Mouse (Mus musculus): ENCODE results near the gene Galnt9. TPM values are rescaled to one million over a fixed set of nuclear protein-coding genes. Genes with fewer than 3 reads are reported as not detected.

The Galnt9 gene
- total and polyA plus RNA-seq, 2 experiments = 0.05 TPM; not detected in 1

DNA sequence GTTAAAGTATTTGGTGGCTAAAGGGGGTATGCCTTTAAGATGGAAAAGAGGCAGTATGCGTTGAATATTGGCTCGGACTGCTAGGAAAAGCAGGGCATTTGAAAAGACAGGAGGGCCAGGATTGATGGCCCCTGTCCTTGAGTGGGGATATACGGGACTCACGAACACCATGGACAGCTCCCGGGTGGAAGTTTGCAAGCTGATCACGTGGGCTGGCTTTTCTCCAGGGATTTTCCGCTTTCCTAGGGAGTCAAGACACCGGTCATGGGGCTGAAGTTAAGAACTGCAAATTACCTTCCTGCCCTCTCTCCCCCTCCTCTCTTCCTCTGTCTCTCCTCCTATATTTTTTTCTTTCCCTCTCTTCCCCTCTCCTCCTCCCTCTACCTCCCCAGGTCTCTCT, 14.2 kb downstream of the Galnt9 start:
- 10% methylated on average over 8 of the region's 8 CpGs for WGBS
- Histone ChIP-seq H3K27ac (replicated peaks; ENCODE audit: insufficient read depth, low read depth, low read length) (no peak overlapping the region), H3K4me3 (ENCODE audit: insufficient read depth, low read depth, low read length) (no peak overlapping the region), H3K27me3 (ENCODE audit: control insufficient read depth, insufficient read depth, low read length) (no peaks in the 10 kb centered on the region), H3K36me3 (ENCODE audit: control insufficient read depth, insufficient read depth, low read length) (no peaks in the 10 kb centered on the region), H3K79me2 (ENCODE audit: control insufficient read depth, insufficient read depth, low read length) (no peaks in the 10 kb centered on the region), H3K4me1 (ENCODE audit: control insufficient read depth, insufficient read depth, low read length) (no peaks in the 10 kb centered on the region), H3K9ac (ENCODE audit: low read depth, low read length) (no peak overlapping the region)
- TF ChIP-seq POLR2A (IDR thresholded peaks at IDR 0.05; ENCODE audit: extremely low read depth, insufficient read depth, low read length) (no peak), CTCF (IDR thresholded peaks at IDR 0.05; ENCODE audit: low read depth, low read length) (no peak)
- DNase-seq (ENCODE audit: extremely low read depth, low read depth, low spot score) = peak; percentile 50

DNA sequence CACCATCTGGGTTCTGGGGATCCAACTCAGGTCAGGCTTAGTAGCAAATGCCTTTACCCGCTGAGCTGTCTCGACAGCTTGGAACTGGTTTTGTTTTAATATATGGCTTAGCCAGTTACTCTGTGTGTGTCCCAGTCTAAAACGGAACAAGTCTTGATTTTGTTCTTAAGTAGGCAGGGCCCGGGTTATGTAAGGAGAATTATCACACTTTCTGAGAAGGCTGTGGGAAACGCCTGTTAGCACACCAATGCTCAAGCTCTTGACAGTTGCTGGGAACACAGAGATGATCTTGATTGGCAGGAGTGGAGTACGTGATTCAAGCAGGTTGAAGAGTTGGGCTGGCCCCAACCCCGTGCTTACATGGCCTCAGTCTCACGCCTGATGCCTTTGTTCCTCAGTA, 15.5 kb downstream of the Galnt9 start:
- Histone ChIP-seq H3K36me3 (ENCODE audit: control insufficient read depth, insufficient read depth, low read length) (no peaks in the 10 kb centered on the region), H3K27me3 (ENCODE audit: control insufficient read depth, insufficient read depth, low read length) (no peaks in the 10 kb centered on the region), H3K27ac (replicated peaks; ENCODE audit: insufficient read depth, low read depth, low read length) (no peak overlapping the region), H3K4me1 (ENCODE audit: control insufficient read depth, insufficient read depth, low read length) (no peaks in the 10 kb centered on the region), H3K4me3 (ENCODE audit: insufficient read depth, low read depth, low read length) (no peak overlapping the region), H3K9ac (ENCODE audit: low read depth, low read length) (no peak overlapping the region), H3K79me2 (ENCODE audit: control insufficient read depth, insufficient read depth, low read length) (no peaks in the 10 kb centered on the region)
- 92% methylated on average over 8 of the region's 8 CpGs for WGBS
- no peak for DNase-seq (ENCODE audit: extremely low read depth, low read depth, low spot score)
- TF ChIP-seq POLR2A (IDR thresholded peaks at IDR 0.05; ENCODE audit: extremely low read depth, insufficient read depth, low read length) (no peak), CTCF (IDR thresholded peaks at IDR 0.05; ENCODE audit: low read depth, low read length) (no peak)

DNA sequence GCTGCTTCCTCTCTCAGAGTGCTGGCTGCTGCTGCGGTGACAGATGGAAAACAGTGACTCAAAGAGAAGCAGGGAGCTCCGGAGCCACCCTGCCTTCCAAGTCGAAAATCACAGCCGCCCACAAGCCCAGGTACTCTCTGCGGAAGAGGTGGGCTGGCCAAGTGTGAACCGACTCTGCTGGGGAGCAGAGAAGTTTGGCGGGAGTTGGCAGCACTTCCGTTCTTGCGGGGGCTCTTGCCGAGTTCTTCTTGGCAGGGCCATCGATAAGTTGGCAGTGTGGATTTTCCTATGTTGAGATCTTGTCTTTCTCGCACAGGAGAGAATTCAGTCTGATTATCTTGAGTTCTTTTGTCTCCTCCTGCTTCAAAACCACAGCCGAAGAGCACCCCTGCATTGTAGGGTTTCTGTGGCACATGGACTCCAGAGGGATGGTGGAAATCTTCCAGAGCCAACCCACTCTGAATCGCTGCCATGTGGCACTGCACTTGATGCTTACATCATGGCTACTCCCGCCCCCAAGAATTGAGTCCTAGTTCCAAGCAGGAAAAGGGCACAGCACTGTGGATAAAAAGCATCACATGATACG, 18.7 kb downstream of the Galnt9 start:
- H3K4me3 ChIP-seq (ENCODE audit: insufficient read depth, low read depth, low read length) = no peak overlapping the region
- WGBS = 75% methylated on average over 16 of the region's 16 CpGs
- no peaks in the 10 kb centered on the region for H3K36me3 ChIP-seq (ENCODE audit: control insufficient read depth, insufficient read depth, low read length)
- H3K27ac ChIP-seq (replicated peaks; ENCODE audit: insufficient read depth, low read depth, low read length) = no peak overlapping the region
- DNase-seq (ENCODE audit: extremely low read depth, low read depth, low spot score) = no peak
- TF ChIP-seq POLR2A (IDR thresholded peaks at IDR 0.05; ENCODE audit: extremely low read depth, insufficient read depth, low read length) (no peak), CTCF (IDR thresholded peaks at IDR 0.05; ENCODE audit: low read depth, low read length) (no peak)
- H3K79me2 ChIP-seq (ENCODE audit: control insufficient read depth, insufficient read depth, low read length) = no peaks in the 10 kb centered on the region
- no peaks in the 10 kb centered on the region for H3K27me3 ChIP-seq (ENCODE audit: control insufficient read depth, insufficient read depth, low read length)
- no peaks in the 10 kb centered on the region for H3K4me1 ChIP-seq (ENCODE audit: control insufficient read depth, insufficient read depth, low read length)
- no peak overlapping the region for H3K9ac ChIP-seq (ENCODE audit: low read depth, low read length)

DNA sequence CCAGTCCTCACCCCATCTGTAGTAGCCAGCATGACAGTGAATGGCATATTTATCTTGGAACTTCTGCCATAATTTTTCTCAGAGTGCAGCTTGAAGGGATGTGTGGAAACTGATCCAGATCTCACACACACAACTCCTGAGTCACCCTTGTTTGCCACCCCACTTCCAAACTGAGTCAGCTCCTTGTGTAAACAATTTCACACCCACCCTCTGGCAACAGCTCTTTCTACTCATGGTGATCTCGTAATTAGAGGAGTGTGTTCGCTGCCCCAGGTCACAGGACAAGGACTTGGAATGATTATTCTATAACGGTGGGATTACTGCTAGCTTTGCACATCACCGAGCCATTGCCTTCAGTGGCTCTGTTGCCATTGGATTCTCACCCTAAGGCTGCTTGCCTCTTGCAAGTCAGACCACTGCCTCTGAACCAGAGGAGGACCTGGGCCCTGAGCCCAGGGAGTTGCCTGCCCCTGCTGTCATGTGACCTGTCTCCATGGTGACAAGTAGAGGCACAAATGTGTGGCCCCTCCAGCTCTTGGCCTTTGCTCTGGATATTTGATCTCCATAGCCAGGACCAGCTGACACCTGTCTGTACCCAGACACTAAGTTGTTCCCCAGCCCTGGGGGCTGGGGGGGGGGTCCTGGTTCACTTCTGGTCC, 21.0 kb downstream of the Galnt9 start:
- H3K27ac ChIP-seq (replicated peaks; ENCODE audit: insufficient read depth, low read depth, low read length) = no peak overlapping the region
- no peak for DNase-seq (ENCODE audit: extremely low read depth, low read depth, low spot score)
- no peaks in the 10 kb centered on the region for H3K27me3 ChIP-seq (ENCODE audit: control insufficient read depth, insufficient read depth, low read length)
- 41% methylated on average over 4 of the region's 4 CpGs for WGBS
- no peak for TF ChIP-seq CTCF (IDR thresholded peaks at IDR 0.05; ENCODE audit: low read depth, low read length)
- TF ChIP-seq POLR2A (IDR thresholded peaks at IDR 0.05; ENCODE audit: extremely low read depth, insufficient read depth, low read length) = no peak
- no peak overlapping the region for H3K4me3 ChIP-seq (ENCODE audit: insufficient read depth, low read depth, low read length)
- no peaks in the 10 kb centered on the region for H3K79me2 ChIP-seq (ENCODE audit: control insufficient read depth, insufficient read depth, low read length)
- no peaks in the 10 kb centered on the region for H3K36me3 ChIP-seq (ENCODE audit: control insufficient read depth, insufficient read depth, low read length)
- no peaks in the 10 kb centered on the region for H3K4me1 ChIP-seq (ENCODE audit: control insufficient read depth, insufficient read depth, low read length)
- H3K9ac ChIP-seq (ENCODE audit: low read depth, low read length) = no peak overlapping the region

DNA sequence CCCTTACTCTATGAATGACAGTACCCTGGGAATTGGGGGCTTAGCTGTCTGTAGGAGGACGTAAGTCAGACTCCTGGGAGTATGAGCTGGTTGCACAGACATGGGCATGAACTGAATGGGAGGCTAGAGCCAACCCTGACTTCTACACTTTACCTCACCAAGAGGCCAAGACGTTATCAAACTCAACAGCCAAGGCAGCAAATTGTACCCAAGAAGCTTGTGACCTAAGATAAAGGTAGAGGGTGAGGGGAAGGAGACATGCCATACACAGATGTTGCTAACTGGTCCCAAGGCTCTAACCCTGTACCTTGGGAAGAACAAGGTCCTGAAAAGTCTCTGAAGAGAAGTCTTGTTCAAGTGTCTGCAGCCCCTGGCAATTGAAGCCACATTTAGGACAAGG, 23.4 kb downstream of the Galnt9 start:
- Histone ChIP-seq H3K79me2 (ENCODE audit: control insufficient read depth, insufficient read depth, low read length) (no peaks in the 10 kb centered on the region), H3K4me3 (ENCODE audit: insufficient read depth, low read depth, low read length) (no peak overlapping the region), H3K9ac (ENCODE audit: low read depth, low read length) (no peak overlapping the region), H3K27ac (replicated peaks; ENCODE audit: insufficient read depth, low read depth, low read length) (no peak overlapping the region), H3K4me1 (ENCODE audit: control insufficient read depth, insufficient read depth, low read length) (no peaks in the 10 kb centered on the region), H3K27me3 (ENCODE audit: control insufficient read depth, insufficient read depth, low read length) (no peaks in the 10 kb centered on the region), H3K36me3 (ENCODE audit: control insufficient read depth, insufficient read depth, low read length) (no peaks in the 10 kb centered on the region)
- WGBS = 79% methylated on average over 2 of the region's 2 CpGs
- DNase-seq (ENCODE audit: extremely low read depth, low read depth, low spot score) = no peak
- TF ChIP-seq POLR2A (IDR thresholded peaks at IDR 0.05; ENCODE audit: extremely low read depth, insufficient read depth, low read length) (no peak), CTCF (IDR thresholded peaks at IDR 0.05; ENCODE audit: low read depth, low read length) (no peak)

DNA sequence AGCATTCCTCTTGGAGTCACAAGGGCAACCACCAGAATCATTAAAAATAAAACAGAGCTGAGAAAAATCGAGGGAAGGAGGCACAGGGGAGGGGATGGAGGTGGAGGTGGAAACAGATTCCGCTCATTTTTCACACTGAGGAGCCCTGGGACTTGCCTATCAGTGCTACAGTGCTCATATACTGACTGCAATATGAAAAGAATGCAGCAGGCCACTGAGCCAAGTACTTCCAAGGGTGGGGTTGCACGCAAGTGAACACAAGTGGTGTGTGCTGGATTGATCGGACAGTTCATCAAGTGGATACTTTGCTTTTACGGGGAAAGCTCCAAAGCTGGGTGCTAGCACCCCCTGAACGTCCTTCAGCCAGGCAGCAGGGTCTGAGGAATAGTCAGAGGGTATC, 30.7 kb downstream of the Galnt9 start:
- no peak overlapping the region for H3K27ac ChIP-seq (replicated peaks; ENCODE audit: insufficient read depth, low read depth, low read length)
- no peak for DNase-seq (ENCODE audit: extremely low read depth, low read depth, low spot score)
- no peaks in the 10 kb centered on the region for H3K4me1 ChIP-seq (ENCODE audit: control insufficient read depth, insufficient read depth, low read length)
- H3K9ac ChIP-seq (ENCODE audit: low read depth, low read length) = no peak overlapping the region
- H3K4me3 ChIP-seq (ENCODE audit: insufficient read depth, low read depth, low read length) = no peak overlapping the region
- no peaks in the 10 kb centered on the region for H3K36me3 ChIP-seq (ENCODE audit: control insufficient read depth, insufficient read depth, low read length)
- no peaks in the 10 kb centered on the region for H3K79me2 ChIP-seq (ENCODE audit: control insufficient read depth, insufficient read depth, low read length)
- TF ChIP-seq CTCF (IDR thresholded peaks at IDR 0.05; ENCODE audit: low read depth, low read length) (no peak), POLR2A (IDR thresholded peaks at IDR 0.05; ENCODE audit: extremely low read depth, insufficient read depth, low read length) (no peak)
- WGBS = 73% methylated on average over 6 of the region's 6 CpGs
- H3K27me3 ChIP-seq (ENCODE audit: control insufficient read depth, insufficient read depth, low read length) = no peaks in the 10 kb centered on the region
